Mouse (Mus musculus) thymus, postnatal 4 days (tissue): ENCODE data around the gene Rdh16f2.
A peak's percentile ranks its signal among the peaks of the same experiment; 100 is the strongest.
"Not testable (repeated sequence)": the region's sequence is repeated elsewhere in the genome, so short reads cannot be mapped to it uniquely, and the experiment has no call there.

Source experiments
- DNase-seq: peaks from one replicate; pipeline ENCODE4 v3.0.0; 2021

The Rdh16f2 gene

DNA sequence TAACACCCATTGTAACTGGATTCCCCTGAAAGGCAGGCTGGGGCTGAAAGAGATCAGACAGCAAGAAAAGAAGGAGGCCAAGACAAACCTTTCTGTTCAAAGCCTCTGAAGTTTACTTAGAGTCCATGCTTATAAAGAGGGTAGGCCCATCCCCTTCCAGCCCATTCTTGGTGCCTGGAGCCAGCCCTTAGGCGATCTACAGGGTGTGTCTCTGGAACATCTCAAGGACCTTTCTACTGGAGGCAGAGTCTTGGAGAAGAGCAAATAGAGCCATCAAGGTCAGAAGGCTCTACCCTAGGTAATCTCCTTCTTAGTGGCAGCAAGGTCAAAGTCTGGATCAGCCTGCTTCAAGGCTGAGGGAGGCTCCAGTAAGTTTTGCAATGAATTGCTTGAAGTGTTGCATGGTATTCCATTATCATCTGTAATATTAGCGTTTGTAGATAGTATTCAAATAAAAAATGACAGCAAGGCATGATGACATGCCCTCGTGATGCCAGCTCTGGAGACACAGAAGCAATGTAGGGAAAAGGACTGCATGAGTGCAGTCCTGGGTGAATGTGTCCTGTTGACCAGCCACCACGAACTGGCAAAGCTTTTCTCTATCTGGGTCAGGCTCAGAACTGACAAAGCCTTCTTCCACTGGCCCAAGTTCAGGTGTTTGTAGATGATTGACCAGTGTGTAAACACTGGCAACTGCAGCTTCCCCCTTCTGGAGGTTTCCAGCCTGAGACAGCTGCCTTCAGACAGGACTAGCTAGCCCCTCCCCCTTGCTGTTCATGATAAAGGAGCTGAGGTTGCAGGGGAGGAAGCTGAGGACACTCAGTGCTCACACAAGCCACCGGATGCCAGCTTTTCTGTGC, 27.1 kb downstream of the Rdh16f2 start:
- peak; percentile 37 for DNase-seq

DNA sequence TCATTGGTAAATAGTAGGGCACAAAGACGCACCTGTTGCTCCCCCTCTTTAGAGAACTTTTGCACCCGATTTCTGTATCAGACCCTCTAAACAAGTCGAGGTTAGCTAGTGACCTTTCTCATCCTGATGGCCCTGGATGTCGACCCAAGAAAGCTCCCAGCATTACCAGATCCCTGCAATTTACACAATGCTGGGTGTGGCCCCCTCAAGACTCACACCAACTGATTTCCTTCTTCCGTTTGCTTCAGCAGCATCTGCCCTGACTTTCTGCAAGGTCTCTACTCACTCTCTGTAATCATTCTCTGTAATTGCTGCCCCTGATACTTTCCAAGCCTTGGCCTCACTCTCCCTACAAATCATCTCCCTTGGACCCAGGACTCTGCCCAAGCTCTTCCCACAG, 30.4 kb downstream of the Rdh16f2 start:
- DNase-seq: no peak

GRCm38 (mm10) chr10:127897506-127897905, 31.2 kb downstream of the Rdh16f2 start:
- no peak for DNase-seq

DNA sequence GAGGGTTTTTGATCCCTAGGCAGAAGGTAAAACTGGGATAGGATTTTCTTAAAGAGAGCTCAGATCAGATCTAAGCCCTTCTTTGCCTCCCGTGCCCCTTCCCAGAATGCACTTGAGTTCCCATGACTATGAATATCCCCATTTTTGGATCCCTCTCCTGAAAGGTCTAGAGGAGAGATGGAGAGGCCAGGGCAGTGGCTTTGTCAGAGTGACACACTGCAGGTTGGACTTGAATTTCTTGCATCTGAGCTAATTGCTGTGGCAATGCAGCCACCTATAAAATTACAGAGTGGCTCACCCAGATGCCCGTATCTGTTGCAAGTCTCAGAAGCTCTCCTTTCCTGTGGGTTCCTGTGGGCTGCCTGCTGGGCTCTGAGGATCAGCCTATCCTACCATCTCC, 31.9 kb downstream of the Rdh16f2 start, which contains the start of gene Sdr9c7:
Sdr9c7 (plus strand) TSS at position 301 of the 400 bp plus-strand sequence.
- no peak for DNase-seq

- no peak for DNase-seq
These were observed 33.5 kb downstream of the Rdh16f2 start for GRCm38 (mm10) chr10:127899783-127900182.

GRCm38 (mm10) chr10:127901751-127902150, 35.5 kb downstream of the Rdh16f2 start:
- DNase-seq: no peak

- DNase-seq: no peak
These were observed 36.8 kb downstream of the Rdh16f2 start for GRCm38 (mm10) chr10:127903116-127903515.

DNA sequence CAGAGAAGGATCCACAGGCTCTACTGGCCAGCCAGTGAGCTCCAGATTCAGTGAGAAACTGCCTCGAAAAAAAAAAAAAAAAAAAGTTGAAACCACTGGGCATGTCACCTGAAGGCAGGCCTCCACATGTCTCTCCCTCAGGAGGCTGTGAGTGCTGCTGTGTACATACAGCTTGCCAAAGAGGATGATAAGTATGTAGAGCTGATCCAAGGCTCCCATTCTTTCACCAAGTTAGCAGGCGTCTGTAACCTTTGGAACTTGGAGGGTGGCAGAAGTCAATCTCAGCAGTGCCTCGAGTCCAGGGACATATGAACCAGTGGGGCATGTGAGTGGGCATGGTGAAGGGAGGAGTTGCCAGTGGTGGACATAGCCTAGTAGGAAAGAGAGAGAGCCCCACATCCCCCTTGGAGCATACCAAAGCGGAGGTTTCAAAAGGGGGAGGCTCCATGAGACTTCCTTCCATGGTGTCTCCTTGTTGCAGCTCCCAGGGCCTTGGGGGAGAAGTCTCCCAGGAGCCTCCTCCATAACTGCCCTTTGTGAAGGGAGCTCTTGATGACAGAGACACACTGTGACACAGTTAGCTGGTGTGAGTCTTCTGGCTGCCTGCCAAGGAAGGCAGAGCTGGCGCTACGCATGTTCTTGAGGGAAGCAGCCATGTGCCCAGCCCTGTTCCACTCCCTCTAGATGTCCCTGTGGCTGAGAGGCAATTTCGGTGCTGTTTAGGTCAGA, 38.6 kb downstream of the Rdh16f2 start:
- no peak for DNase-seq

DNA sequence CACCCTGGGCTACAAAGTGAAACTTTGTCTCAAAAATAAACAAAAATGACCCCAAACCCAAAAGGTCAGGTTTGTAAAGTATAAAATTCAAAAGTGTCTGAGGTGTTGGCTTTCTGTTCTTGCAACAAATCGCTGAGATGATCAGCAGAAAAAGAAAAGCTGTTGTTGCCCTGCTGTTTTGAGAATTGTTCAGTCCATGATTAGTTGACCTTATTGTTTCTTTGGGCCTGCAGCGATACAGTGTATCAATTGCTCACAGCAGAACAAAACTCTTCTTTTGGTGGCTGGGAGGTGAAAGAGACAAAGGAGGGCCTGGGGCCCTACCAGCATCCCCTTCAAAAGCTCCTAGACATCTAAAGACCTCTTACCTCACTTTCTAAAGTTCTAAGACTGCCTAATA, 39.9 kb downstream of the Rdh16f2 start:
- DNase-seq: no peak

DNA sequence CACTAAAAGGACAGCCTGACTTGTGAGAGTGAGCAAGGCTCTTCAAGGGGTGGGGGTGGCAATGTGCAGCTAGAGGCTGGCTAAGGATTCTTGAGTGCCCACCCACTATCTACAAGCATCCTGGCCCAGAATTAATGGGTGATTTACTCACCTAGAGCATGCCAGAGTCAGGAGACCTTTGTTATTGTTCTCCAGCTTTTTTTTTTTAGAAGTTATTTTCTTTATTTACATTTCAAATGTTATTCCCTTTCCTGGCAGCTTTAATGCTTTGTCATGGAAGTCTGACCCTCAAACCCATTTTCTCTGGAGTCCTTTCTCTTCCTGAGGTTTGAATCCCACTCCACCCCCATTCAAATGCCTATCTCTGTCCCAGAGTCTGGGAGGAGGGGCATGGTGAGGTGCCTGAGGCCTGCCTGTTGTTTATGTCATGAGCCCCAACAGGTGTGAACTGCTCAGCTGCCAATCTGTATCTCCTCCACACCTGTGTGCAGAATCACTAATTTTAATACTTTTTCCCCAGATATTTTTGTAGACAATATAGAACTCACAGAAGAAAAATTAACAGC, 41.2 kb downstream of the Rdh16f2 start:
- no peak for DNase-seq

GRCm38 (mm10) chr10:127915578-127915977, 49.3 kb downstream of the Rdh16f2 start:
- DNase-seq: no peak

DNA sequence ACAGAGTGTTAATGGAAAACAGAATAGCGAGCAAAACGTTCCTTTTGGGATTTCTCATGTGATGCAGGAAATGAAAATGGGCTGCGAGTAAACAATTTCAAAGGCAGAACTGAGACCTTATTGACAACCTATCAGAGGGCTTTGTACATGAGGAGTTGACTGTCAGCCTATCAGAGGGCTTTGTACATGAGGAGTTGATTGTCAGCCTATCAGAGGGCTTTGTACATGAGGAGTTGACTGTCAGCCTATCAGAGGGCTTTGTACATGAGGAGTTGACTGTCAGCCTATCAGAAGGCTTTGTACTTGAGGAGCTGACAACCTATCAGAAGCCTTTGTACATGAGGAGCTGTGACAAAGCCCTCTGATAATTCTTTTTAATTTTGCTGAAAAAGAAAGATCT, 50.9 kb downstream of the Rdh16f2 start:
- DNase-seq: not testable (repeated sequence)

DNA sequence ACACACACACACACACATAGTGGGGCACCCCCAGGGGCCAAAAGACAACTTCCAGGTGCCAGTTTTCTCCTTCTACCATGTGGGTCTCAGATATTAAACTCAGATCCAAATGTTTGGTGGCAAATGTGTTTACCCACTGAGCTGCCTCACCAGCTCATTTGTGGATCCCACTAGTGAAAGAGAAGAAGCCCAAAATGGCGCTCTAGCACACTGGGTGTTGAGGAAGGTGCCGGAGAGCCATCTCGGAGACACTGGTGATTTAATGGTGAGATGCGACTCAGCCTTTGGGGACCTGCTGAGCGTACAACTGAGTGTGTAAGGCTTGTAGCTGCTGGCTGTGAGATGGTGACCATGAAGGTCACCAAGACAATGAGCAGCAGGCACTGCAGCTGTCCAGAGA, 51.4 kb downstream of the Rdh16f2 start:
- DNase-seq: no peak

DNA sequence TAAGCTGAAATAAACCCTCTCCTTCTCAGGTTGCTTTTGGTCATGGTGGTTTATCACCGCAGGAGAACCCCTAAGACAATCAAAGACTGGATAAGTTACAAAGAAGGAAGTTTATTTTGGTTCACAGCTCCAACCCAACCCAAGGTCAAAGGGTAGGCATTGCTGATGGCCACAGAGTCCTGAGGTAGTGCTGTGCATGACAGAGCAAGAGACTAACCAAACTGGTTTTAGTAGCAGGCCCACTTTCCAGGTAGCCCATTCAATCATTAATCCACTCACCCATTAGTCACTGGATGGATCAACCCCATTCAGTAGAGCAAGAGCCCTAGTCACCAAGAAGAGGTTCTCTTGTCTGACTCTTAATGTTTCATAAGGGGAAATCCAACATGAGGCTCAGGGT, 56.0 kb downstream of the Rdh16f2 start:
- no peak for DNase-seq

DNA sequence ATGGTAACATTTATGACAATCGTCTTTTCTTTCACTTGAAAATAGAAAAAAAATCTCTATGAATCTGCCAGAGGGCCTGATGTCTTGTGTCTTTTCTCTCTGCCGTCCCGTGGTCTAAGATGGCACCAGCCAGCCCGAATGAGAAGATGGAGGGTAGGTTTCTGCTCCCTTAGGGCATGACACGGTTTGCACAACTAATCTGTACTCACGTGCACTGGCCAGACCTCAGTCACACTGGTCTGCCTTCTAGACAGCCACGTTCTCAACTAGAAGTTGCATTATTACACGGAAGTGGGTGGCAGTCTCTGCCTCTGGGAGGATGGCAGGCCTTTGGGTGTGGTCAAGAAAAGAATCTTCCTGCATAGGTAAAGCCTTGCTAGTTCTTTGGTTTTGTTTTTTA, 56.8 kb downstream of the Rdh16f2 start:
- no peak for DNase-seq

DNA sequence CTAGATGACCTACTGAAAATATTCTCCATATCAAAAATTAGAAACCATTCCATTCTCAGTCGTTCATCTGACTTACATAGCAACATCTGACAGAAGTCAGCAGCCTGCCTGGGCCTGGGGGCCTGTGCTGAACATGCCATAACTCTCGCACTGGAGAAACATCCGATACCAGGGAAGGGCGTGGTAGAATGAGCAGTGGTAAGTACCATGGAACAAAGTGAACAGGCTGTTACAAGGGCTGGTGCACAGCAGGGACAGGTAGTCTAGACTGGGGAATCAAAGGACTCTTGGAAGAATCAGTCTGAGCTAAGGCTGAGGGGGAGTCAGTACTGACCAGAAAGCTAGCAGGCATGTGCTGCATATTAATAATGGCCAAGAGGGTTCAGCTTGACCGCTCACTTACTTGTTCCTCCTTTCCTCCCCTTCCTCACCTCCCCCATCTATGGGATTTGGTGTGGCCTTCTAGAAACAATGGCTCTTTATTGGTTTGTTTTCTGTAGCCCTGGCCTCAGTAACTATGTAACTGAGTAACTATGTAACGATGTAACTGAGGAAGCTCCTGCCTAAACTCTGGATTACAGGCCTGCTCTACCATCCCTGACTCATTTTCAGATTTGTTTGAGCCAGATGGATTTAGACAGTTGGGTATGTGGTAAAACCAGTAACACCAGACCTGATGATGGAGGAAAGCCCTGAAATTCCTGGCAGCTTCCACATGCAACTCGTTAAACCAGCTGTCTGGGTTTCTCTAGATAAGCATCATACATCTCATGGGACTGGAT, 58.5 kb downstream of the Rdh16f2 start:
- DNase-seq: no peak
